ENCODE assay signal across 18 mouse cellular contexts in the genomic region with DNA sequence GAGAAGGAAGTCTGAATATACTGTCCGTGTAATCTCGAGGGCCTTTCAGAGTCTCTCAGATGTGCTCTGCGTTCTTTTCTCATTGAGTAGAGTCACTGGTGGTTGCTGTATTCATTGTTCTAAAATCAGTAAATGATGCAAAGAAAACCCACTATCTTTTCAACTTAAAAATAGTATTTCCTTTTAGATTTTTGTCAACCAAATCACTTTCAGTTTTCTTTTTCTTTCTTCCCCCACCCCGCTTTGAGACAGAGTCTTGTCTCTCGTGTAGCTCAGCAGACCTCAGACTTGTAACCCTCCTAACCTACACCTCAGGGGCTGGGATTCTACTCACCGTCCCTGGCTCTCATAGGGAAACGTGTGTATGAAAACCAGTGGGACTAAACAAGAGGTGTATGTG.
DNase-seq lines count a peak whose midpoint lies in the region; ATAC-seq and TF ChIP-seq lines count a peak whose summit lies in the region.
"Had no signal": no experiment of that assay in that cellular context is flagged by ENCODE, and none has a peak within 500 bp of the region (broad histone marks: within the 10 kb centered on the region; RNA-seq: fewer than 3 reads in every experiment).

No protein-coding gene starts in this region.

- no peak for TF ChIP-seq POLR2A in spleen, adult 2 months (IDR thresholded peaks at IDR 0.05; ENCODE audit: low read depth, low read length)

- TF ChIP-seq CTCF in spleen, adult 2 months (IDR thresholded peaks at IDR 0.05; ENCODE audit: extremely low read depth, insufficient read depth, insufficient read length, insufficient replicate concordance): no peak
- no peak for TF ChIP-seq CTCF in intestine, postnatal 0 days (IDR thresholded peaks at IDR 0.05; ENCODE audit: low read depth)

- H3K27ac ChIP-seq in embryonic facial prominence, embryonic 14.5 days (replicated peaks; ENCODE audit: low read depth, low read length): peak overlapping the region; percentile 28; the same call in 1 of the 2 replicates
- H3K27ac ChIP-seq in embryonic facial prominence, embryonic 10.5 days (replicated peaks): no peak overlapping the region
- peak overlapping the region; percentile 78 for H3K27ac ChIP-seq in spleen, adult 2 months (ENCODE audit: insufficient read depth, low read length)
- no peak overlapping the region for H3K27ac ChIP-seq in intestine, postnatal 0 days (ENCODE audit: low read depth, low read length)
- H3K27ac ChIP-seq: embryonic facial prominence, embryonic 12.5 days; midbrain, embryonic 13.5 days had no signal

- H3K36me3 ChIP-seq in embryonic facial prominence, embryonic 14.5 days (ENCODE audit: control insufficient read depth, insufficient read depth, low read length): no peaks in the 10 kb centered on the region
- H3K36me3 ChIP-seq in embryonic facial prominence, embryonic 10.5 days (replicated peaks): no peaks in the 10 kb centered on the region
- H3K36me3 ChIP-seq in spleen, adult 2 months (ENCODE audit: control insufficient read depth, insufficient read depth, low read length): no peaks in the 10 kb centered on the region
- H3K36me3 ChIP-seq in intestine, postnatal 0 days (ENCODE audit: control insufficient read depth, insufficient read depth): no peaks in the 10 kb centered on the region
- H3K36me3 ChIP-seq: embryonic facial prominence, embryonic 12.5 days; midbrain, embryonic 13.5 days had no signal

- H3K4me3 ChIP-seq in embryonic facial prominence, embryonic 14.5 days (ENCODE audit: low read depth, low read length): no peak overlapping the region
- no peak overlapping the region for H3K4me3 ChIP-seq in embryonic facial prominence, embryonic 10.5 days
- H3K4me3 ChIP-seq in spleen, adult 2 months (ENCODE audit: extremely low read depth, insufficient read depth, insufficient read length): no peak overlapping the region
- H3K4me3 ChIP-seq in intestine, postnatal 0 days (ENCODE audit: low read depth, low read length): no peak overlapping the region
- H3K4me3 ChIP-seq: embryonic facial prominence, embryonic 12.5 days; midbrain, embryonic 13.5 days; myocyte had no signal

- no peaks in the 10 kb centered on the region for H3K9me3 ChIP-seq in embryonic facial prominence, embryonic 14.5 days (ENCODE audit: control insufficient read depth, low read length)
- H3K9me3 ChIP-seq in embryonic facial prominence, embryonic 10.5 days: no peaks in the 10 kb centered on the region
- no peaks in the 10 kb centered on the region for H3K9me3 ChIP-seq in intestine, postnatal 0 days (ENCODE audit: control insufficient read depth)
- H3K9me3 ChIP-seq: embryonic facial prominence, embryonic 12.5 days; midbrain, embryonic 13.5 days had no signal

- no peak for DNase-seq in embryonic facial prominence, embryonic 14.5 days (ENCODE audit: low spot score)
- DNase-seq in embryonic facial prominence, embryonic 10.5 days (ENCODE audit: low spot score): no peak
- DNase-seq in spleen, adult 2 months (ENCODE audit: low read depth in 1 of 2, low spot score in 2 of 2): peak; percentile 19 to 40
- DNase-seq in spleen, postnatal 14 days (ENCODE audit: low spot score in 2 of 2): no peak
- no peak for DNase-seq in retina, embryonic 14.5 days (ENCODE audit: low spot score)
- DNase-seq in left cerebral cortex, postnatal 25 days (ENCODE audit: low spot score in 2 of 2): no peak
- no peak for DNase-seq in ovary, postnatal 14 days (ENCODE audit: low spot score)
- DNase-seq: adrenal gland, adult 8-10 months; cerebellum, adult 11-12 months; cerebellum, postnatal 36 days; gastrocnemius, postnatal 10 days; heart, postnatal 10 days; kidney, postnatal 10 days; right cerebral cortex, postnatal 25 days had no signal

- 67% methylated on average over 7 of the region's 7 CpGs for WGBS in embryonic facial prominence, embryonic 14.5 days
- 86% methylated on average over 7 of the region's 7 CpGs for WGBS in embryonic facial prominence, embryonic 10.5 days
- 14% methylated on average over 7 of the region's 7 CpGs for WGBS in spleen, adult 2 months
- WGBS in intestine, postnatal 0 days: 24% methylated on average over 7 of the region's 7 CpGs

- H3K4me1 ChIP-seq in embryonic facial prominence, embryonic 14.5 days (ENCODE audit: control insufficient read depth, insufficient read depth, low read length): peaks cover 9% of the 10 kb centered on the region; the same call in 1 of the 2 replicates
- H3K4me1 ChIP-seq in embryonic facial prominence, embryonic 10.5 days: peaks cover 8% of the 10 kb centered on the region; the same call in 1 of the 2 replicates
- peaks cover 23% of the 10 kb centered on the region for H3K4me1 ChIP-seq in spleen, adult 2 months (ENCODE audit: control insufficient read depth, insufficient read depth, insufficient read length)
- no peaks in the 10 kb centered on the region for H3K4me1 ChIP-seq in intestine, postnatal 0 days (replicated peaks; ENCODE audit: control insufficient read depth, insufficient read depth, low read length)
- H3K4me1 ChIP-seq: midbrain, embryonic 13.5 days had no signal

- no peak overlapping the region for H3K9ac ChIP-seq in embryonic facial prominence, embryonic 14.5 days (ENCODE audit: low read depth, low read length)
- no peak overlapping the region for H3K9ac ChIP-seq in intestine, postnatal 0 days (ENCODE audit: low read depth, low read length)
- H3K9ac ChIP-seq: embryonic facial prominence, embryonic 12.5 days; midbrain, embryonic 13.5 days had no signal

- H3K27me3 ChIP-seq in embryonic facial prominence, embryonic 14.5 days (replicated peaks; ENCODE audit: control insufficient read depth, insufficient read depth, low read length): no peaks in the 10 kb centered on the region
- H3K27me3 ChIP-seq in embryonic facial prominence, embryonic 10.5 days (replicated peaks; ENCODE audit: low read depth, poor library complexity, severe bottlenecking): no peaks in the 10 kb centered on the region
- no peaks in the 10 kb centered on the region for H3K27me3 ChIP-seq in spleen, adult 2 months (ENCODE audit: control insufficient read depth, insufficient read depth, low read length)
- H3K27me3 ChIP-seq in intestine, postnatal 0 days (replicated peaks; ENCODE audit: control insufficient read depth, insufficient read depth, low read length): no peaks in the 10 kb centered on the region
- H3K27me3 ChIP-seq: embryonic facial prominence, embryonic 12.5 days; midbrain, embryonic 13.5 days had no signal

- intact Hi-C loops in left cerebral cortex, postnatal 25 days (cut with DNase I): no loop called here

- ATAC-seq in embryonic facial prominence, embryonic 14.5 days (ENCODE audit: low read depth): no peak
- no peak for ATAC-seq in intestine, postnatal 0 days
- ATAC-seq: midbrain, embryonic 13.5 days had no signal

- no peak overlapping the region for H3K4me2 ChIP-seq in embryonic facial prominence, embryonic 14.5 days (ENCODE audit: low read depth, low read length)
- peak overlapping the region; percentile 3; the same call in 1 of the 2 replicates for H3K4me2 ChIP-seq in intestine, postnatal 0 days (replicated peaks; ENCODE audit: low read depth)
- H3K4me2 ChIP-seq: embryonic facial prominence, embryonic 12.5 days; midbrain, embryonic 13.5 days had no signal

Comparison
In these comparisons a context has a peak if more than half of its experiments do, and no peak if none do; other contexts are left out.
1. DNase-seq: peak in spleen, adult 2 months (2 of 2); none in embryonic facial prominence, embryonic 14.5 days (single experiment), embryonic facial prominence, embryonic 10.5 days (single experiment), spleen, postnatal 14 days (0 of 2), retina, embryonic 14.5 days (single experiment), left cerebral cortex, postnatal 25 days (0 of 2) and ovary, postnatal 14 days (single experiment).
2. H3K27ac ChIP-seq: peak in embryonic facial prominence, embryonic 14.5 days (single experiment) and spleen, adult 2 months (single experiment); none in embryonic facial prominence, embryonic 10.5 days (single experiment) and intestine, postnatal 0 days (single experiment).